Mouse (Mus musculus): ENCODE data around the gene Tecpr1. TPM values are rescaled to one million over a fixed set of nuclear protein-coding genes. Genes with fewer than 3 reads are reported as not detected.

Tecpr1 gene
- polyA plus RNA-seq (2014; fragmentation: Illumina TruSeq; extraction: RNeasy Lipid Tissue Mini Kit (QIAGEN cat#74804)), result 0.66 TPM

DNA sequence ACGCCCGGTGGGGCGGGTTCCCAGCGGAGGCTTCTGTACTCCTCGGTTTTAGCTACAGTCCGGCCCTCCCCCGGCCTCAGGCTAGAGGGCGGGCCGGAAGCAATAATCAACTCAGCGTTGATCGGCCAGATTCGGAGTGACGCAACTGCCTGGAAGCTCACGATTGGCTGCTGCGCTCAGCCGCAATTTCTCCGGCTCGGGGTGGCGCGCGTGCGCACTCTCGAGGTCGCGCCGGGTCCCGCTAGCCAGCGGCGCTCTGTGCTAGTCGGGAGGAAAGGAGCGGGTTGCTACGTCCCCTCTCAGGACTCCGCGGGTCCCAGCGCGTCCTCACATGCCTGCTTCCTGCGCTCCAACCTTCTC, at the start of gene Tecpr1:
Gene Tecpr1 (minus strand): TSS at position 113 of the 360 bp plus-strand sequence.

DNA sequence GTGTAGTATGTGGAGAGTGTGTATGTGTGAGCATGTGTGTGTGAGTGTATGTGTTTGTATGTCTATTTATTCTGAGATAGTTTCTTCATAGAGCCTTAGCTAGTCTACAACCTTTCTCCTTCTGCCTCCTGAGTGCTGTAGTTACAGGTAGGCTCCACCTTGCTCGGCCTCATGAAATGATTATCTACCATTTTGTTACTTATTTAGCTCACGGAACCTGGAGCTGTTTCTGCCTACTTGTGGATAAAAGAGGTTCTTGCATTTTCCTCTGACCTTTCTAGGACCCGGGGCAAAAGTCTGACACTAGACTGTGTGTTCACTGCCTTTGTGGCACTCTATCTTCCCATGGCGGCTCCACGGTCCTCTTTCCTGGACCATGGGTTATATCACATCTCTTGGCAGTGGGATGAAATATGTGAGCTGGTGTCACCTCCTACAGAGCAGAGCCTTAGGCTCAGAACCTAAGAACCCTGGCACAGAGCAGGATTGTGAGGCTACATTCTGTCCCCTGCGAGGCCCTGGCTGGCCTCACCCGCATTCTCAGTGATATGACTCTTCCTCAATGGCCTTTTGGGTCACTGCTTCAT, 20.6 kb upstream of the Tecpr1 start, which contains the start of gene Bri3:
Gene Bri3 (plus strand): TSS at position 537 of the 587 bp plus-strand sequence.

DNA sequence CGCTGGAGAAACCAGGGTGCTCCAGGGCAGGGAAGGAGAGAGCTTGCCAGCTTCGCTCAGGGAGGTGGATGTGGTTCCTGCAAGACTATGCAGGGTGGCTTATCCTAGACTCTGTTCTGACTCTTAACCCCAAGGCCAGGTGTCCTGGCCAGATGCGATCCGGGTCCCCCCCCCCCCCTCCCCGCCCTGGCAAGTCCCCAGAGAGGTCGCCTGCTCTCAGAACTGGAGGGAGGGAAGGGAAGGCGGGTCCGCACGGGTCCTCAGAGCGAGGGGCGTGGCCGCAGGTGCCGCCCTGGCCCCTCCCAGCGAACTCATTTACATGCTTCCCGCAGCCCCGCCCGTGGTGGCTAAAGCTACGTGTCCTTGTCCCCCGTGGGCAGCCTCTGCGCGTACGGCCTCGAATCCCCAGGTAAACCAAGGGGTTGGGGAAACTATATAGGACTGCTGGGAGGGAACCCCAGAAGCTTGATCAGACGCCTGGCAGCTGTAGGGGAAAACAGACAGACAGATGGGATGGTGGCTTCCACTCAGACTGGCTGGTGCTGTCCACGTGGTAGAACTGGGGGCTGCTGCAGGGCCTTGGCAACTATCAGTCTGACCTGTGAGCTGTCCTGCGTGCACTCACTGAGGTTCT, 33.3 kb downstream of the Tecpr1 start, which contains the start of gene Bhlha15:
Gene Bhlha15 (plus strand): TSS at position 337 of the 634 bp plus-strand sequence.

Other genes with a start within 250 kb of the Tecpr1 start
- 124 TPM for gene Ccz1, start 208.7 kb downstream of the Tecpr1 start, polyA plus RNA-seq (2014; fragmentation: Illumina TruSeq; extraction: RNeasy Lipid Tissue Mini Kit (QIAGEN cat#74804))
- not detected for gene Ocm, start 196.9 kb downstream of the Tecpr1 start, polyA plus RNA-seq (2014; fragmentation: Illumina TruSeq; extraction: RNeasy Lipid Tissue Mini Kit (QIAGEN cat#74804))
- 8.6 TPM for gene Lmtk2, start 123.2 kb downstream of the Tecpr1 start, polyA plus RNA-seq (2014; fragmentation: Illumina TruSeq; extraction: RNeasy Lipid Tissue Mini Kit (QIAGEN cat#74804))
- gene Bhlha15, start 33.3 kb downstream of the Tecpr1 start, polyA plus RNA-seq (2014; fragmentation: Illumina TruSeq; extraction: RNeasy Lipid Tissue Mini Kit (QIAGEN cat#74804)), result 0.26 TPM
- gene Bri3, start 20.8 kb upstream of the Tecpr1 start, polyA plus RNA-seq (2014; fragmentation: Illumina TruSeq; extraction: RNeasy Lipid Tissue Mini Kit (QIAGEN cat#74804)), result 105 TPM
- 18.2 TPM for gene Baiap2l1, start 134.5 kb upstream of the Tecpr1 start, polyA plus RNA-seq (2014; fragmentation: Illumina TruSeq; extraction: RNeasy Lipid Tissue Mini Kit (QIAGEN cat#74804))